Comparison of ENCODE assay signal across 24 mouse cellular contexts in genomic region chr8:106250186-106250585, GRCm38 (mm10). TPM values are rescaled to one million over a fixed set of nuclear protein-coding genes. Genes with fewer than 3 reads are reported as not detected.
DNase-seq lines count a peak whose midpoint lies in the region; ATAC-seq and TF ChIP-seq lines count a peak whose summit lies in the region.
"Had no signal": no experiment of that assay in that cellular context is flagged by ENCODE, and none has a peak within 500 bp of the region (broad histone marks: within the 10 kb centered on the region; RNA-seq: fewer than 3 reads in every experiment).

No protein-coding gene starts in this region.

- 54% methylated on average over 4 of the region's 4 CpGs for WGBS in hindbrain, embryonic 13.5 days
- WGBS in hindbrain, embryonic 16.5 days: 63% methylated on average over 4 of the region's 4 CpGs
- 81% methylated on average over 4 of the region's 4 CpGs for WGBS in neural tube, embryonic 13.5 days
- 65% methylated on average over 4 of the region's 4 CpGs for WGBS in midbrain, embryonic 10.5 days
- WGBS in midbrain, postnatal 0 days: 65% methylated on average over 4 of the region's 4 CpGs

- ATAC-seq in hindbrain, embryonic 13.5 days (ENCODE audit: low FRiP score): no peak
- ATAC-seq in hindbrain, embryonic 16.5 days: no peak
- no peak for ATAC-seq in neural tube, embryonic 13.5 days (ENCODE audit: low read depth)
- no peak for ATAC-seq in midbrain, postnatal 0 days (ENCODE audit: low FRiP score)

- no peak overlapping the region for H3K4me3 ChIP-seq in hindbrain, embryonic 13.5 days
- H3K4me3 ChIP-seq in hindbrain, embryonic 16.5 days (ENCODE audit: low read length): no peak overlapping the region
- no peak overlapping the region for H3K4me3 ChIP-seq in neural tube, embryonic 13.5 days
- H3K4me3 ChIP-seq in midbrain, embryonic 10.5 days: no peak overlapping the region
- H3K4me3 ChIP-seq in midbrain, postnatal 0 days (ENCODE audit: low read depth, low read length): no peak overlapping the region
- H3K4me3 ChIP-seq: heart, embryonic 10.5 days; kidney, embryonic 15.5 days; liver, embryonic 15.5 days; lung, embryonic 15.5 days; megakaryocyte, embryonic 14.5 days; neural tube, embryonic 12.5 days had no signal

- no peak overlapping the region for H3K4me2 ChIP-seq in hindbrain, embryonic 13.5 days
- H3K4me2 ChIP-seq in hindbrain, embryonic 16.5 days (ENCODE audit: low read length): no peak overlapping the region
- no peak overlapping the region for H3K4me2 ChIP-seq in neural tube, embryonic 13.5 days
- H3K4me2 ChIP-seq in midbrain, postnatal 0 days (ENCODE audit: low read depth, low read length, poor library complexity, severe bottlenecking): no peak overlapping the region
- H3K4me2 ChIP-seq: kidney, embryonic 15.5 days; liver, embryonic 15.5 days; lung, embryonic 15.5 days; neural tube, embryonic 12.5 days had no signal

- H3K4me1 ChIP-seq in hindbrain, embryonic 13.5 days (replicated peaks): peaks cover 10% of the 10 kb centered on the region; the same call in 1 of the 2 replicates
- H3K4me1 ChIP-seq in hindbrain, embryonic 16.5 days (ENCODE audit: control insufficient read depth, insufficient read depth, low read depth, low read length): no peaks in the 10 kb centered on the region
- H3K4me1 ChIP-seq in neural tube, embryonic 13.5 days (replicated peaks): no peaks in the 10 kb centered on the region; the same call in 1 of the 2 replicates
- 0 out of 2 replicates have a peak, but pooled peaks cover 3% of the 10 kb centered on the region for H3K4me1 ChIP-seq in midbrain, embryonic 10.5 days
- no peaks in the 10 kb centered on the region for H3K4me1 ChIP-seq in midbrain, postnatal 0 days (ENCODE audit: insufficient read depth, low read length)
- H3K4me1 ChIP-seq: kidney, embryonic 15.5 days; liver, embryonic 15.5 days; lung, embryonic 15.5 days had no signal

- no peaks in the 10 kb centered on the region for H3K27me3 ChIP-seq in hindbrain, embryonic 13.5 days
- no peaks in the 10 kb centered on the region for H3K27me3 ChIP-seq in hindbrain, embryonic 16.5 days (replicated peaks; ENCODE audit: control insufficient read depth, insufficient read depth, low read length)
- no peaks in the 10 kb centered on the region for H3K27me3 ChIP-seq in neural tube, embryonic 13.5 days
- H3K27me3 ChIP-seq in midbrain, embryonic 10.5 days (ENCODE audit: low read depth, poor library complexity, severe bottlenecking): no peaks in the 10 kb centered on the region
- H3K27me3 ChIP-seq in midbrain, postnatal 0 days (ENCODE audit: insufficient read depth, low read length): no peaks in the 10 kb centered on the region
- H3K27me3 ChIP-seq: kidney, embryonic 15.5 days; liver, embryonic 15.5 days; lung, embryonic 15.5 days; neural tube, embryonic 12.5 days had no signal

- peak overlapping the region; percentile 40 for H3K27ac ChIP-seq in hindbrain, embryonic 13.5 days
- no peak overlapping the region for H3K27ac ChIP-seq in hindbrain, embryonic 16.5 days (ENCODE audit: low read depth, low read length)
- H3K27ac ChIP-seq in neural tube, embryonic 13.5 days (replicated peaks): peak overlapping the region; percentile 15
- H3K27ac ChIP-seq in midbrain, embryonic 10.5 days (replicated peaks): 0 out of 2 replicates have a peak overlapping the region, but pooled peaks have one; percentile 13
- H3K27ac ChIP-seq in midbrain, postnatal 0 days (ENCODE audit: low read depth, low read length): peak overlapping the region; percentile 47
- H3K27ac ChIP-seq: heart, embryonic 10.5 days; kidney, embryonic 15.5 days; liver, embryonic 15.5 days; lung, embryonic 15.5 days; neural tube, embryonic 12.5 days had no signal

- H3K9ac ChIP-seq in hindbrain, embryonic 13.5 days: no peak overlapping the region
- H3K9ac ChIP-seq in hindbrain, embryonic 16.5 days (ENCODE audit: low read depth, low read length): no peak overlapping the region
- no peak overlapping the region for H3K9ac ChIP-seq in neural tube, embryonic 13.5 days
- no peak overlapping the region for H3K9ac ChIP-seq in midbrain, postnatal 0 days (replicated peaks; ENCODE audit: low read length, poor library complexity, severe bottlenecking)
- H3K9ac ChIP-seq: kidney, embryonic 15.5 days; liver, embryonic 15.5 days; lung, embryonic 15.5 days; neural tube, embryonic 12.5 days had no signal

- DNase-seq in neural tube, embryonic 10.5 days (ENCODE audit: extremely low spot score, low spot score): no peak
- no peak for DNase-seq in midbrain, embryonic 10.5 days (ENCODE audit: low spot score)
- DNase-seq in midbrain, postnatal 0 days (ENCODE audit: low spot score): no peak
- DNase-seq in B cell, adult 2 months: no peak
- DNase-seq in thymus, adult 18-20 months: no peak
- DNase-seq: adrenal gland, postnatal 36 days; cerebellum, adult 9-10 months; heart, postnatal 10 days; kidney, adult 11 months; kidney, postnatal 36 days; left cerebral cortex, postnatal 4 days; liver; lung, postnatal 36 days; right cerebral cortex, adult 18-20 months; right cerebral cortex, postnatal 4 days had no signal

- no peak for TF ChIP-seq CTCF in midbrain, postnatal 0 days (IDR thresholded peaks at IDR 0.05)

- H3K9me3 ChIP-seq in hindbrain, embryonic 13.5 days: no peaks in the 10 kb centered on the region
- H3K9me3 ChIP-seq in hindbrain, embryonic 16.5 days (ENCODE audit: control insufficient read depth, low read length): no peaks in the 10 kb centered on the region
- H3K9me3 ChIP-seq in neural tube, embryonic 13.5 days: no peaks in the 10 kb centered on the region
- H3K9me3 ChIP-seq in midbrain, embryonic 10.5 days (replicated peaks): no peaks in the 10 kb centered on the region
- H3K9me3 ChIP-seq in midbrain, postnatal 0 days (ENCODE audit: low read length): no peaks in the 10 kb centered on the region
- H3K9me3 ChIP-seq: heart, embryonic 10.5 days; kidney, embryonic 15.5 days; liver, embryonic 15.5 days; lung, embryonic 15.5 days; megakaryocyte, embryonic 14.5 days; neural tube, embryonic 12.5 days had no signal

- peaks cover 95% of the 10 kb centered on the region for H3K36me3 ChIP-seq in hindbrain, embryonic 13.5 days
- peaks cover 27% of the 10 kb centered on the region for H3K36me3 ChIP-seq in hindbrain, embryonic 16.5 days (ENCODE audit: control insufficient read depth, insufficient read depth, low read length)
- H3K36me3 ChIP-seq in neural tube, embryonic 13.5 days: peaks cover 94% of the 10 kb centered on the region
- peaks cover 96% of the 10 kb centered on the region for H3K36me3 ChIP-seq in midbrain, embryonic 10.5 days
- peaks cover 60% of the 10 kb centered on the region for H3K36me3 ChIP-seq in midbrain, postnatal 0 days (ENCODE audit: insufficient read depth, low read length)

RNA-seq across cellular contexts. Expression of gene Prmt7, which starts 39.5 kb away (rescaled TPM):
- polyA plus RNA-seq in hindbrain, embryonic 13.5 days (2015; fragmentation: Nextera tagmentation; extraction: Ambion mirVana): 56.6 and 57.9 TPM in 2 replicates
- 64.7 and 64.8 TPM in 2 replicates for polyA plus RNA-seq in hindbrain, embryonic 16.5 days (2015; fragmentation: Nextera tagmentation; extraction: Ambion mirVana)
- 54.2 and 58.5 TPM in 2 replicates for polyA plus RNA-seq in neural tube, embryonic 13.5 days (2015; fragmentation: Nextera tagmentation; extraction: Ambion mirVana)
- 78.9 and 81.6 TPM in 2 replicates for polyA plus RNA-seq in midbrain, embryonic 10.5 days (2016; fragmentation: Nextera tagmentation; extraction: Ambion mirVana)
- total RNA-seq in midbrain, postnatal 0 days (2014; rRNA removed): 60.0 and 71.6 TPM in 2 replicates
- 51.9 and 58.3 TPM in 2 replicates for polyA plus RNA-seq in midbrain, postnatal 0 days (2015; fragmentation: Nextera tagmentation; extraction: Ambion mirVana)

RNA-seq across cellular contexts. Expression of gene Slc7a6os, which starts 39.5 kb away (rescaled TPM):
- 39.2 and 42.0 TPM in 2 replicates for polyA plus RNA-seq in hindbrain, embryonic 13.5 days (2015; fragmentation: Nextera tagmentation; extraction: Ambion mirVana)
- polyA plus RNA-seq in hindbrain, embryonic 16.5 days (2015; fragmentation: Nextera tagmentation; extraction: Ambion mirVana): 28.4 and 29.9 TPM in 2 replicates
- polyA plus RNA-seq in neural tube, embryonic 13.5 days (2015; fragmentation: Nextera tagmentation; extraction: Ambion mirVana): 37.7 and 41.7 TPM in 2 replicates
- polyA plus RNA-seq in midbrain, embryonic 10.5 days (2016; fragmentation: Nextera tagmentation; extraction: Ambion mirVana): 34.9 and 35.9 TPM in 2 replicates
- total RNA-seq in midbrain, postnatal 0 days (2014; rRNA removed): 40.5 and 53.3 TPM in 2 replicates
- polyA plus RNA-seq in midbrain, postnatal 0 days (2015; fragmentation: Nextera tagmentation; extraction: Ambion mirVana): 33.8 and 35.2 TPM in 2 replicates
